Mouse (Mus musculus) c-Kit-positive CD71-positive TER-119-negative erythroid progenitor cells, embryonic 14.5 days (primary cell): ENCODE measurements around the gene Olfr1467.

ENCODE experiments used
- DNase-seq: peaks from one replicate; pipeline ENCODE4 v3.0.0-alpha.2; 2013; ENCODE audit warnings: low read depth

Olfr1467 gene

GRCm38 (mm10) chr19:13361936-13362335 is at the start of gene Olfr1467:
Gene Olfr1467, plus strand, starts transcription at chr19:13362236.
- DNase-seq, result no peak

GRCm38 (mm10) chr19:13315441-13315840 is 46.6 kb upstream of the Olfr1467 start, which contains the start of gene Olfr1465:
Gene Olfr1465, minus strand, starts transcription at chr19:13315541.
- DNase-seq, result no peak

- DNase-seq, result no peak
These were observed 23.5 kb upstream of the Olfr1467 start, which contains the start of gene Olfr1466 for GRCm38 (mm10) chr19:13338562-13338961. Gene Olfr1466, plus strand, starts transcription at chr19:13338862.

- no peak for DNase-seq
These were observed 45.5 kb downstream of the Olfr1467 start, which contains the start of gene Olfr1469 for GRCm38 (mm10) chr19:13407549-13407948. Gene Olfr1469, plus strand, starts transcription at chr19:13407849.
